Mouse (Mus musculus) lung, adult 2 months (tissue): ENCODE data around the gene Cdkl3.

Experiments used
- CTCF ChIP-seq: fragments of 200-500 bp; IDR thresholded peaks from 2 replicates; pipeline ENCODE4 v1.5.1; 2011; ENCODE audit warnings: mild to moderate bottlenecking, low read length, control low read depth; ENCODE audit not compliant: insufficient read depth
- POLR2A ChIP-seq: fragments of 200-500 bp; IDR thresholded peaks from 2 replicates; pipeline ENCODE4 v1.6.1; 2011; ENCODE audit warnings: low read depth, mild to moderate bottlenecking, control low read depth, low read length, borderline replicate concordance; ENCODE audit errors: extremely low read depth

DNA sequence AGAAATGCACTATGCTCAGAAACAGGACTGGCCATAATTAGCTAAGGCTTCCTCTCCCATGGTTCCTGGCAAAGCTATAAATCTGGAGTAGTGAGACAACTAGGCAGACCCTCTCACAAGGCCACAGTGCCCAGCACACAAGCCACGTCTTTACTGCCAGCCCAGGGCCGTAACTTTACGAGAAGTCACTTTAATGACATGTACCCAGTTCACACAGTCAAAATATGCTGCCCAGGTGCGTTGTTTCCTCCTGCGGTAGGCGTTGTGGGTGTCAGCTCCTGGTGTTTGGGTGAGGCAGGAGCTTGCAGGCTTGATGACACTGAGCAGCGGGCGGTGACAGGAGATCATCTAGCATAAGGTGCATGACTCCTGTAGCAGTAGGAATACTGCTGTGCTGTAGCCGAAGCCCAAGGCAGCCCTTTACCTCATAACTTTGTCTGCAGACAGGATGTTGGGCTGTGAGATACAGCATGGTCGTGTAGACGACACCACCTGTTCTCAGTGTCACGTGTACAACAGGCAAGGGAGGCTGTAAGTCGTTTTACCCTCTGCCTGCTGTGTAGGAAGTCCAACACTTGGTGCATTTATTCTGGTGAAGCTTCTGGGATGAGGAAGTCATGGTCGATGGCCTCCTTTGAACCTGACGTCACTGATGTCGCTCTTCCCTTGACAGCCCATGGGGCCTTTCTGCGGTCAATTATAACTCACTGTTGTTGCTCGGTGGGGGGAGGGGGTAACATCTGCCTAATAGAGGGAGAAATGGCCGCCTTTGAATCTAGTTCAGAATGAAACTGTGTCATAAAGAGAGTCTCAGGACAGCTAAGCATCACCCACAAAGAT lies 72.0 kb downstream of the Cdkl3 start:
- TF ChIP-seq POLR2A (no peak), CTCF (no peak)
